Mouse (Mus musculus): ENCODE data around the gene Taf11. TPM values are rescaled to one million over a fixed set of nuclear protein-coding genes. Genes with fewer than 3 reads are reported as not detected.
A peak's percentile ranks its signal among the peaks of the same experiment; 100 is the strongest.

The Taf11 gene
- 10 to 100 TPM; 28.9 to 29.8 TPM for total RNA-seq (2021)
- long read RNA-seq, experiment 1, transcript Taf11-201 (5 exons, 1,220 nt), result major isoform, 22 of 25 reads
- long read RNA-seq, experiment 1, partial matches to known transcripts, result 0 of 25 reads
- long read RNA-seq, experiment 1, other reads (novel, unspliced or antisense), result 3 of 25 reads
- long read RNA-seq, experiment 2, transcript Taf11-201 (5 exons, 1,220 nt), result major isoform, 11 of 16 reads
- long read RNA-seq, experiment 2, partial matches to known transcripts, result 3 of 16 reads
- long read RNA-seq, experiment 2, other reads (novel, unspliced or antisense), result 2 of 16 reads

- DNase-seq, result no peak
Measured at GRCm38 (mm10) chr17:27909622-27910500, at the start of gene Taf11. Gene Taf11, minus strand, starts transcription at chr17:27909844.

- no peak for DNase-seq
Measured at GRCm38 (mm10) chr17:27957649-27958048, 48.0 kb upstream of the Taf11 start.

- DNase-seq, result no peak
Measured at GRCm38 (mm10) chr17:27954629-27955402, 45.2 kb upstream of the Taf11 start.

GRCm38 (mm10) chr17:27953136-27953535 is 43.5 kb upstream of the Taf11 start:
- DNase-seq, result no peak

DNA sequence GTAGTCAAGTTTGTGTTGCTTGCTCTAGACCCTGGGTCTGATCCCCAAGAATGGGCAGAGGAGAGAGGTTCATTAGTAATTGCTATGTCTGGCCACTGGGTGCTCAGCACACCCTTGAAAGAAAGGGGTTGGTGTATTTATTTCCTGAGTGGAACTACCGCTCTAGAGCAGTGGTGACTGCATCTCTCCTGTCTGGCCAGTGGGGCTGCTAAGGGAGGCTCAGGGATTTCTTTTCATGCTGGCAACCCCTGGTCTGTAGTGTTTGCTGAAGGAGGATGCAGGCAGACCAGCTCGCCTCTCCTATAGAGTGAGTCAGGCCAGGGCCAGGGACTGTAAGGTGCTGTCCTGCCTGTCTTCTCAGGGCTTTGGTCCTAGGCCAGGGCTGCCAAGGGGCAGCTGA is 37.5 kb upstream of the Taf11 start:
- DNase-seq, result no peak

DNA sequence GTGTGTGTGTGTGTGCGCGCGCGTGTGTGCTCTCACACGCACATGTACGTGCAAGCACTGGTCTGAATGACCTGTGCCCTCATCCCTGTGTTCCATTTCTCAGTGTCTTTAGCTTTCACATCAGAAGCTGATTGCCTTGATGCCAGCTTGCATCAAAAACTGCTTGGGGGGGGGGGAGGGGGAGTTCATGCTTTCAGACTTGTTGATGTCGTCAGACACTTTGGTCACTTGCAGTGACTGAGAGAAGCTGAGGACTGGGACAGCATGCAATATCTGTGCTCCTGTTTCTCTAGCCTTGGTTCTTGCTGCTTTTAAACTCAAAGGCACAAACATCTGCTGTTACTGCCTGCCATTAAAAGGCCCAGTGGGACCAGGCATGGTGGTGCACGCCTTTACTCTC is 36.7 kb upstream of the Taf11 start:
- no peak for DNase-seq

- peak; percentile 75 for DNase-seq
Measured at GRCm38 (mm10) chr17:27945546-27946216, 36.0 kb upstream of the Taf11 start.

- DNase-seq, result no peak
Measured at GRCm38 (mm10) chr17:27942131-27942530, 32.5 kb upstream of the Taf11 start.

GRCm38 (mm10) chr17:27941698-27942097 is 32.1 kb upstream of the Taf11 start:
- DNase-seq, result no peak

DNA sequence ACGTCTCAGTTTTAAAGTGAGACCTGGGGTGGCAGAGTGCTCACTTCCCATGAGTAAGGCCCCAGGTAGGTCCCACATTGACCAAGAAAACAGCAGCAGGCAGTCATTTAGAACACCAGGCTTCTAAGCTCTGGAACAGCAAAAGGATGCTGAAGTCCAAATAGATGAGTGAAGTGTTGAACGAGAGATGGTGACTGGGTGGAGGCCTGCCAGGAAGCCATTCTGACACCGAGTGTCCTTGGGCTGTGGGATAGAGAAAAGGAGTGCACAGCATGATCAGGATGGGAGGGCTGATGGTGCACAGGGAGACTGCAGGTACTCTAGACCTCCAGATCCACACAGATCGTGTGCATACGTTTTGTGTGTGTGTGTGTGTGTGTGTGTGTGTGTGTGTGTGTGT is 31.5 kb upstream of the Taf11 start:
- DNase-seq, result no peak

GRCm38 (mm10) chr17:27940352-27940751 is 30.7 kb upstream of the Taf11 start:
- DNase-seq, result peak; percentile 34

GRCm38 (mm10) chr17:27939028-27939427 is 29.4 kb upstream of the Taf11 start:
- DNase-seq, result no peak

GRCm38 (mm10) chr17:27938121-27938754 is 28.6 kb upstream of the Taf11 start:
- no peak for DNase-seq

DNA sequence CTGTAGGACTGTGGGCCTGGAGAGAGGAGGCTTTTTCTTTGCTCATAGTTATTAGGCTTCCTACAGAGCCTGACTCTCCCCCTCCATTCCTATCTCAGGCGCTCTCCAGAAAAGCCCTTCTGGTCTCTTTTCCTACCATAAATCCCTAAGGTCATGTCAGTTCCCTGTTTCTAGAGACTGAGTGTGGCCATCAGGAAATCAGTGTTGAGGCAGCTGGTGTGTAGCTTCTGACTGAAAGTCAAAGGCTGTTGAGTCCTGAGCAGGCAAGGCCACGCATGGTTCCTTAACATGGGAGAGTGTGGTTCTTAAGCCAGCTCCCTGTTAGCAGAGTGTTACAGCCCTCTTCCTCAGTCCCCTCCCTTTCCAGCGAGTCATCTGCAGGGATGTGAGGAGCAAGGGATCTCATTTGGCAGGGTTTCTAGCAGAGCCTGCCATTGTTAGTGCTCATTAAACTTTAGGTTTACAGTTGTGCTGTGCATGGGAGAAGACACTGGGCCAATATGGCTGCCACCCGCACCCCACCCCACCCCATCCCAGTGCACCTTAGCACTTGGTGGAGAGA is 27.5 kb upstream of the Taf11 start:
- no peak for DNase-seq

DNA sequence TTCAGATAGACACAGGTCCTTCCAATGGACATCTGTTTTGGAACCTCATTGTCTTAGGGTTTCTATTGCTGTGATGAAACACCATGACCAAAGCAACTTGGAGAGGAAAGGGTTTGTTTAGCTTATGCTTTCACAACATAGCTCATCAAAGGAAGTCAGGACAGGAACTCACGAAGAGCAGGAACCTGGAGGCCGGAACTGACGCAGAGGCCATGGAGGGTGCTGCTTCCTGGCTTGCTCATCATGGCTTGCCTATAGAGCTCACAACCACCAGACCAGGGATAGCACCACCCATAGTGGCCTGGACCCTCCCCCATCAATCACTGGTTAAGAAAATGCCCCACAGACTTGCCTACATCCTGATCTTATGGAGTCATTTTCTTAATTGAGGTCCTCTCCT is 25.4 kb upstream of the Taf11 start:
- no peak for DNase-seq

- DNase-seq, result no peak
Measured at GRCm38 (mm10) chr17:27934136-27934910, 24.7 kb upstream of the Taf11 start.

GRCm38 (mm10) chr17:27931826-27932225 is 22.2 kb upstream of the Taf11 start:
- DNase-seq, result no peak

DNA sequence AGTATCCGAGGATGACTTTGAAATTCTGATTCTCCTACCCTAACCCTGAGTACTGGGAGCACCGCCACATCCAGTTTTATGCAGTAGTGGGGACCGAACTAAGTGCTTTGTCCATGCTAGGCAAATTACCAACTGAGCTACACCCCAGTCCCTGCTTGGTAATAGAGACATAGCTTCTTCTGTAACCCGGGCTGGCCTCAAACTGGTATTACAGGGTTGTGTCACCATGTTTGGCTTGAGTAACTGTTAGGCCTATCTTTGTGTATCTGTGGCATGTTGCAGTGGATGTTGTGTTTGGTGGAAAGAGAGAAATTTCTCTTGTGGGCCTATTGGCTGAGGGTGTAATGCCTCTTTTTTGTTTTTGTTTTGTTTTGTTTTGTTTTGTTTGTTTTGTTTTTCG is 20.6 kb upstream of the Taf11 start:
- no peak for DNase-seq

DNA sequence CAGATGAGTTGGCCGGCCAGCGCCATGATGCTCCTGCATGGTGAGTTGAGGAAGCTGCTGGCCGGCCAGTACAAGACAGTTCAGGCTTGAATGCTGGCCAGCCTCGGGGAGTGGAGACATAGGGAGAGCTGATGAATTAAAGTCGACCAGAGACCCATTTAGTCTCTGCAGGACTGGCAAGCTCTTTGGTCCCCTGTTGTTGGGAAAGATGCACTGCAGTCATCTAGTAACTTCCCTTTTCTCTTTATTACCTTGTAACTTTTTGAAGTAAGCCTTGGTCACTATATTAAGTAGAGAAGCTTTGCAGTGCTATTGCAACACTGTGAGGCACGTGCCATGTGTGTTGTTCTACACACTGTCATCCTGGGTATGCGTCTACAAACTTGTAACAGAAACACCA is 15.9 kb upstream of the Taf11 start:
- DNase-seq, result no peak

DNA sequence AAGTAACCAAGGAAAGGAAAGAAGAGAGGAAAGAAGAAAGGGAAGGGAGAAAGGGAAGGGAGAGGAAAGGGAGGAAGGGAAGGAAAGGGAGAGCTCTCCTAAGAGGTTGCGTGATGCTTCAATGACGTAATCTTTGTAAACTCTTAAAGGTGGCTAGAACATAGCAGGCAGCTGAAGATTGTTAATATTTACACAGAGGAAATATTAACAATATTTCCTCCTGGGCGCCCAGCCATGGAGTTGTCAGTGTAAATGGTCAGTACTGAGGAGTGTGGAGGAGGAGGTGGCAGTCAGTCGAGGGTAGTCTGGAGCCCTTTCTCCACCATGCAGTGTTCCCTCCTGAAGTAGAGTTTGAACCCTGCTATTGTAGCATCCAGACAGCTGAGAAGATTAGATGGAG is 15.4 kb upstream of the Taf11 start:
- no peak for DNase-seq

Data from adrenal gland, postnatal 10 days (tissue).